Comparison of ENCODE assay signal across 8 mouse cellular contexts in genomic region chr2:120011462-120012200, GRCm38 (mm10). TPM values are rescaled to one million over a fixed set of nuclear protein-coding genes. Genes with fewer than 3 reads are reported as not detected.
DNase-seq lines count a peak whose midpoint lies in the region; ATAC-seq lines count a peak whose summit lies in the region.

No protein-coding gene starts in this region.

- peak; percentile 66 to 67 for DNase-seq in right cerebral cortex, adult 2 months (ENCODE audit: low spot score in 2 of 2)
- DNase-seq in right cerebral cortex, postnatal 25 days, result no peak
- DNase-seq in adrenal gland, postnatal 10 days, result peak; percentile 76
- DNase-seq in embryo, embryonic 11.5 days (ENCODE audit: low read depth, low spot score), result peak; percentile 40
- peak; percentile 73 to 78 for DNase-seq in heart, postnatal 10 days
- peak; percentile 60 to 71 for DNase-seq in layer of hippocampus, postnatal 10 days (ENCODE audit: low spot score in 2 of 2)
- DNase-seq in testis, postnatal 10 days (ENCODE audit: low spot score), result peak; percentile 73

- intact Hi-C loops in heart, postnatal 10 days (cut with DNase I), result loop anchor here (1.0 to 2.0 kb wide), 2 partner anchors 41 to 213 kb away; no protein-coding TSS in a partner anchor

- ATAC-seq in megakaryocyte progenitor cell, adult 5-6 weeks (replicated peaks; ENCODE audit: poor library complexity), result peak; percentile 73

RNA-seq across cellular contexts. Expression of gene Jmjd7, which starts 15.7 kb away (rescaled TPM):
- total RNA-seq in adrenal gland, postnatal 10 days (2021), result 10 to 100 TPM in 1 of 2 experiments, 1 to 10 TPM in 1; 9.3 to 11.9 TPM
- 10 to 100 TPM; 10.8 to 11.4 TPM for total RNA-seq in heart, postnatal 10 days (2021)
- 1 to 10 TPM; 6.7 to 9.5 TPM for total RNA-seq in layer of hippocampus, postnatal 10 days (2021)
- 2.6 and 5.0 TPM in 2 replicates for total RNA-seq in megakaryocyte progenitor cell, adult 5-6 weeks (2015)
- total RNA-seq in megakaryocyte progenitor cell, adult 5-6 weeks (2017), result 1.7 and 5.4 TPM in 2 replicates

RNA-seq across cellular contexts. Expression of gene Gm28042, which starts 15.7 kb away (rescaled TPM):
- 1 to 10 TPM in 1 of 2 experiments, under 1 TPM in 1; 0.69 to 4.7 TPM for total RNA-seq in adrenal gland, postnatal 10 days (2021)
- under 1 TPM; 0.74 to 0.93 TPM for total RNA-seq in heart, postnatal 10 days (2021)
- 1 to 10 TPM; 2.2 to 3.1 TPM for total RNA-seq in layer of hippocampus, postnatal 10 days (2021)
- 2.2 and 4.1 TPM in 2 replicates for total RNA-seq in megakaryocyte progenitor cell, adult 5-6 weeks (2015)
- total RNA-seq in megakaryocyte progenitor cell, adult 5-6 weeks (2017), result 0.50 and 0.51 TPM in 2 replicates

RNA-seq across cellular contexts. Expression of gene Pla2g4b, which starts 21.6 kb away (rescaled TPM):
- 1 to 10 TPM; 1.1 to 4.0 TPM for total RNA-seq in adrenal gland, postnatal 10 days (2021)
- 1 to 10 TPM; 1.7 to 1.8 TPM for total RNA-seq in heart, postnatal 10 days (2021)
- total RNA-seq in layer of hippocampus, postnatal 10 days (2021), result 1 to 10 TPM; 4.4 to 5.1 TPM
- total RNA-seq in megakaryocyte progenitor cell, adult 5-6 weeks (2015), result 1.2 and 1.4 TPM in 2 replicates
- total RNA-seq in megakaryocyte progenitor cell, adult 5-6 weeks (2017), result 0.51 and 3.7 TPM in 2 replicates

RNA-seq across cellular contexts. Expression of gene Mapkbp1, which starts 39.1 kb away (rescaled TPM):
- 10 to 100 TPM; 12.0 to 15.3 TPM for total RNA-seq in adrenal gland, postnatal 10 days (2021)
- 10 to 100 TPM; 11.8 to 12.7 TPM for total RNA-seq in heart, postnatal 10 days (2021)
- total RNA-seq in layer of hippocampus, postnatal 10 days (2021), result 10 to 100 TPM; 62.7 to 69.3 TPM
- total RNA-seq in megakaryocyte progenitor cell, adult 5-6 weeks (2015), result 3.2 and 4.0 TPM in 2 replicates
- 2.3 and 5.7 TPM in 2 replicates for total RNA-seq in megakaryocyte progenitor cell, adult 5-6 weeks (2017)
